Mouse (Mus musculus) gastrocnemius, postnatal 4 days (tissue): Measurements from ENCODE around the gene Utp14a. TPM values are rescaled to one million over a fixed set of nuclear protein-coding genes. Genes with fewer than 3 reads are reported as not detected.
A peak's percentile ranks its signal among the peaks of the same experiment; 100 is the strongest.
"Not testable (repeated sequence)": the region's sequence is repeated elsewhere in the genome, so short reads cannot be mapped to it uniquely, and the experiment has no call there.

Source experiments
- DNase-seq, 2 experiments: peaks; one replicate each; pipeline ENCODE4 v3.0.0; 2021 to 2022; ENCODE audit warnings: low spot score in 2 of 2, mixed read lengths in 2 of 2
- long read RNA-seq, 2 experiments: library from polyadenylated mRNA; stranded (forward); transcript quantifications; one replicate each; pipeline ENCODE4 v2.0.0; 2021
- total RNA-seq, 2 experiments: library from RNA; stranded (reverse); gene quantifications; 2 replicates each; pipeline ENCODE4 v1.2.3; 2021

The Utp14a gene
- 10 to 100 TPM; 19.2 to 19.5 TPM for total RNA-seq
- long read RNA-seq, experiment 1, transcript Utp14a-201 (15 exons, 2,507 nt): major isoform, 10 of 14 reads
- long read RNA-seq, experiment 1, partial matches to known transcripts: 2 of 14 reads
- long read RNA-seq, experiment 1, other reads (novel, unspliced or antisense): 2 of 14 reads
- long read RNA-seq, experiment 2, transcript Utp14a-201 (15 exons, 2,507 nt): major isoform, 22 of 29 reads
- long read RNA-seq, experiment 2, partial matches to known transcripts: 1 of 29 reads
- long read RNA-seq, experiment 2, other reads (novel, unspliced or antisense): 3 of 29 reads

DNA sequence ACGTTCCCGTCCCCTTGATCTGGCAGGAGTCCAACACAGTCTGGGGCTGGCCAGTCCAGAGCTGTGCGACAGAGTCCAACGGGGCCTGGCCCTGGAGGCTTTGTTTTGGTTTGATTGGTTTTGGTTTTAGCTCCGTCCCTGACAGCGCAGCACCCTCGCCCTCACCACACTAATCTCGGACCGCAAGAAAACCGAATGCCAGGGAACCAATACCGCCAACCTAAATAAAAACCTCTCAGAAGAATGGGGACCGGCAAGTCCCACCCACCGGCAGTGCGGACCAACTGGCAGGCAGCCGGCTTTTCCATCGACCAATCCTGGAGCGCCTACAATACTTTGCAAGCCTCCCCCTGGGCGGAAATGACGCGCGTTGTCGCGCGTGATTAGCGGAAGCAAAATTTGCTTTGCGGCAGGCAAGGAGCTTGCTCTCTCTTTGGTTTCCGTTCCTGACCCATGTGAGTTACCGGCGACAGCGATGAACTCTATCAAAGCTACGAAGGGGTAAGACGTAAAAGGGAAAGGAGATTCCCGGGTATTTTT, at the start of gene Utp14a:
Utp14a (plus strand) TSS at position 395 of the 540 bp plus-strand sequence.
- peak; percentile 86 to 90 for DNase-seq

DNA sequence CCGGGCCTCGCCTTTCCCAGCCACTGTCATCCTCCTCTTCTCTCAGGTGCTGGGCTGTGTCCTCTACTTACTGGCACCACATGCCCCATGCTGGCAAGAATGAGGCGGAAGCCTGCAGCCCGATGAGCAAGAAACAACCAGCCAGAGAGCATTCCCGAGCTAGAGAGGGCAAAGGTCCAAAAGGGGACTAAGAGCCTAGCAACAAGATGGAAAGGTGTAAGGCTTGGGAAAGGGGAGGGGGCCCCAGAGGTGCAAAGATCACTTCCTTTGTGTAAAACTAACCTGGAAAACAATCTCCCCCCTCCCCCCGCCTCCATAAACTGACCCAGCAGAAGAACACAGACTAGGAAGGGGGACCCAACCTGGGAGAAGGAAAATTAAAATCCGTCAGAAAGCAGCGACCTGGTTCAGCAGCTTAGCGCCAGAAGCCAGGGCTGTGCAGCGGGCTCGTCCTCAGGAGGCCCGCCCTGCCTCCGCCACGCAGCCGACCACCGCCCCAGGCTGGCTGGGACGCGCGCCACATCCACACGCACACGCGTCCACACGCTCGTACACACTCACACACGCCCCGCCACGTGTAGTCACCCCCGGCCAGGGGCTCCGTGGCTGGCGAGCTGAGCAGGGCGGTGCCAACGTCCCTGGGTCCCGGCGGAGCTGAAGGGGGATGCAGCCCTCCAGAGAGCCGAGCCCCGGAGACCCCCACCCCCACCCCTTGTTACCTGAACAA, 48.7 kb upstream of the Utp14a start:
- peak; percentile 27 to 40 for DNase-seq

DNA sequence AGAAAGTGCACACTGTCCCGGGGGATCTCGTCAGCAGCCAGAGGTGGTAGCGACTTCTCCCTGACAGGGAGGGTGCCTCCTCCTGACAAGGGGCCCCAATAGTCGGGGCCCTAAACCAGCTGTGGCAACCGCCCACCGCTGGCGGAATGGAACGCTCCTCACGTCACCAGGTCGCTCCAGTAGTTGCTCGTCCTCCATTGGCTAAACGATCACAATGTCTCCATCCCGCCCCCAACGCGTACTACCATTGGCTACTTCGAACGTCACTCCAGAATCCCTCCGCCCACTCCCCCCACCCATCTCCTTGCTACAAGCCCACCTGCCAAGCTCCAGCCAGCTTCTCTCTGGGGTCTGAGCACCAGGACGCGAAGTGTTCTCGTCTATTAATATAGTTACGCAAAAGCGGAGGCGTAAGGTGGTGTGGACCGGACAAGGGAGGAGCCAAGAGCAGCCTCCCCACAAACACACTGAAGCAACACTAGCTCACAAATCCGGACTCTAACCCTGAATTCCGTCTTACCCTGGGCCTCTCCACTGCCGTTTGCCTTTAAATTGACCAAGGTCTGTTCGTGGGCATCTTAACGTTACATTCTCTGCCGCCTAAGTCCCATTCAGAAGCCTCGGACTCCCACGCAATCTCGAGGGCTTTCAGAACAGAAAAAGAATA, 48.0 kb upstream of the Utp14a start, which contains the start of gene Zdhhc9:
Zdhhc9 (minus strand) TSS at position 360 of the 667 bp plus-strand sequence.
- DNase-seq: peak; percentile 70 to 80

DNA sequence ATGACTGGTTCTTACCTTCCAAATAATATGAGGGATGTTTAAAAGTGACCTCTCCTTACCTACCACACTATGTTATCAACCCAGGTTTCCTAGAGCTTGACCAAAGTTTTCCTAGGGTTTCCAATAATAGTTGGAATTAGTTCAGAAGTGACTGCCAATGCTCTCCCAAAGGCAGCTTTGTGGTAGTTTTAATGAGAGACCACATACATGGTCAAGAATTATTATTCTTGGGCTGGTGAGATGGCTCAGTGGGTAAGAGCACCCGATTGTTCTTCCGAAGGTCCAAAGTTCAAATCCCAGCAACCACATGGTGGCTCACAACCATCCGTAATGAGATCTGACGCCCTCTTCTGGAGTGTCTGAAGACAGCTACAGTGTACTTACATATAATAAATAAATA, 46.9 kb upstream of the Utp14a start:
- DNase-seq: not testable (repeated sequence)

DNA sequence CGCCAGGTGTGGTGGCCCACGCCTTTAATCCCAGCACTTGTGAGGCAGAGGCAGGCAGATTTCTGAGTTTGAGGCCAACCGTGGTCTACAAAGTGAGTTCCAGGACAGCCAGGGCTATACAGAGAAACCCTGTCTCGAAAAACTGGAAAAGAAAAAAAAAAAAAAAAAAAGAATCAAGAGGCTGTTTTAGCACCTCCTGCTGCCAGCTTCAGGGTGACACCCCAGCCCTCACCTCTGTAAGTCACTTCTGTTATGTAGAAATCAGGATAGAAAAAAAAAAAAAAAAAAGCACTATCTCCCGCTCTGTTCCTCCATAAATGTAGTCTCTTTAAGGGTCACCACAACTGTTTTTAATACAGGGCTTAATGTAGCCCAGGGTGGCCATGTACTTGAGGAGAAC, 37.2 kb upstream of the Utp14a start:
- no peak for DNase-seq

DNA sequence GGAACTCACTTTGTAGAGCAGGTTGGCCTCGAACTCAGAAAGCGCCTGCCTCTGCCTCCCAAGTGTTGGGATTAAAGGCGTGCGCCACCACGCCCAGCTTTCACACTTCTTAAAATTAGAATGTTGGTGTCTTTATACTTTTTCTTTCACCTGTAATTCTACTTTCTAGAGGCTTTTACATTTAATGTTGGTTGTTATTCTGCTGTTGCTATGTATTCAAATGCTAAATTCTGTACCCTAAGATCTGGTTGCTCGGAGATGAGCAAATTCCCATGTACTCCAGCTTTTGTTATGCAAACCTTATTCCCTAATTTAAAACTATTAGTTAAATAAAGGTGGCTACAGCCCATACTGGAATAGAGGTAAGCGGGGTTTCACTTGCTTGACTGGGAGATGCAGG, 34.0 kb upstream of the Utp14a start:
- no peak for DNase-seq

DNA sequence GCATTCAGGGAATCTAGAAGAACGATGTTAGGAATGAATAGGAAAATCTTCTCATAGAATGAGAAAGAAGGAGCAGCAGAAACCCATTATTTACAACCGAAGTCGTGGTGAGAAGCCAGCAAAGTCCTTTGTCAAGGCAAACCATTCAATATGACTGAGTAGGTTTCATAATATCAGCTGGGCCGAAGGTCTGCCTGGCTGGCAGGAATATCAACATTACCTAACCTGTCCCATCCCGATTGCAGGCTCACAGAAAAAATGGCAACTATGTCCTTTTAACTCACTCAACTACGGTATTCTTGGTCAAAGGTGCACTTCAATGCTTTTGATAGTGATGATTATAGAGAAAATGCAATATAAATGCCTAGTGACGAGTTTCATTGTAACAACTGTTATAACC, 30.4 kb upstream of the Utp14a start:
- no peak for DNase-seq

DNA sequence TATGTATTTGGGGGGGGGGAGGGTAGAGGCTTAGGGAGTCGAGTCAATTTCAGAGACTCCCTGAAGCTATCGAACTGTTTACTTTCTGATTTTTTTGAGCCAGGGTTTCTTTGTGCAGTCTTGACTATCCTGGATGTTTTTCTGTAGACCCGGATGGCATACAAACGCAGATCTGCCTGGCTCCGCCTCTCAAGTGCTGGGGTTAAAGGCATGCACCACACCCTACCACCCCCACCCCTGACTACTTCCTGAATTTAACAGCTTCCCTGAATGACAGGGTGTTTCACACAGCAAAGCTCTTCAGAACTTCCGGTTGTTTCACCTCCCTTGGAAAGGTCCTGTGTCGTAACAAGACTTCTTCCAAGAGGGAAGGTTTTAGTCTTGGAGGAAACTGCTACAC, 22.2 kb upstream of the Utp14a start:
- no peak for DNase-seq

DNA sequence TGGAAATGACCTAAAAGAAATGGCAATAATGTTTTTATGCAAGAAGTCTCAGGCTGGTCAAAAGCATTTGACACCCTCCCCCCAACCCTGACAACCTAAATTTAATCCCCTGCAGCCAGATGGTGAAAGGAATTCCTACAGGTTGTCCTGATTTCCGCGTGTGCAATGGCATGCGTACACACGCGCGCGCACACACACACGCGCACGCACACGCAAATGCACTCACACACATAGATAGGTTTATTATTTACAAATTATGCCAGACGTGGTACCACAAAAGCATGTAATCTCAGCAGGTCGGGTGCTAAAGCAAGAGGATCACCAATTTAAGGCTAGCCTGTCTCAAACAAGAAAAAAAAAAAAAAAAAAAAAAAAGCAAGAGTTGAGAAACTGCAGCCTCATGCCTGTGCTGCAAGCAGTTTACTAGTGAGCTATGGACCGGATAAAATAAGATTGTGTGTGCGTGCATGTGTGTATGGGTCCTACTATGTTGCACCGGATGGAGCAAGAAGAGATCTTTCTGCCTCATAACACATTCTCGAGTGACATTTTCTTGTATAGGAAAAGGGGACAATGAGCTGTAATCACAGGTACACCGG, 733 bp upstream of the Utp14a start:
- DNase-seq: no peak

DNA sequence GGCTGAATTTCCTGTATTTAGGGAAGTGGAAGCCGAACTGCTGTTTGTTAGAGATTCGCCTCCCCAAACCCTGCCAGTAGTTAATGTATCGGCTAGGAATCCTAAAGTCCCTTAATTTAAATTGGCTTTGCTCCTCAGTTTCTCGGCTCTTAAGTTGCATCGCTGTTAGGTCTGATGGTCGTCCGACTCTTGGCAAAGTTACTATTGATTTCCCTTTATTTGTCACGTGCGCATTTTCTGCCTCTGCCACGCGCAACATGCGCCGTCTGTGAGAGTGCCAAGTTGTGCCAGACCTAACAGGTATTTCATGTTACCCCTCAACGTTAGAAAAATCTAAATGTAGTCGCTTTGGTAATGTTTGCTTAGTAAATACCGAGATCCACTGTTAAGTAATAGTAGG, 349 bp downstream of the Utp14a start:
- no peak for DNase-seq

DNA sequence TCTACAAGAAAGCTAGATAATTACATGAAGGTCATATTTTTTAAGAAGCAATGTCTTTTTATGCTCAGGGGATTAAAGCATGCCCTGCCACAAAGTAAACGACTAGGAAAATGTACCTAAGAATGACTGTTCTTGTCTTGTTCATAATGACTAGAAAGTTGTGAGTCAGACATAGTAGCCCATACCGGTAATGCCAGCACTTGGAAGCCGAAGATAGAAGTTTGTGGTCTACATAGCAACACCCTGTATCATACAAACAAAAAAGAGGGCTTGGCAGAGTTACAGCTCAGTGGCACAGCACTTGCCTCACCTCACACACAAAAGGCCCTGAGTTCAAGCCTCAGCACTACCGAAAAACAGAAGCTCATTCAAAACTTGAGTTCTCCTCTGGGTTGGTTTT, 15.0 kb downstream of the Utp14a start:
- no peak for DNase-seq

DNA sequence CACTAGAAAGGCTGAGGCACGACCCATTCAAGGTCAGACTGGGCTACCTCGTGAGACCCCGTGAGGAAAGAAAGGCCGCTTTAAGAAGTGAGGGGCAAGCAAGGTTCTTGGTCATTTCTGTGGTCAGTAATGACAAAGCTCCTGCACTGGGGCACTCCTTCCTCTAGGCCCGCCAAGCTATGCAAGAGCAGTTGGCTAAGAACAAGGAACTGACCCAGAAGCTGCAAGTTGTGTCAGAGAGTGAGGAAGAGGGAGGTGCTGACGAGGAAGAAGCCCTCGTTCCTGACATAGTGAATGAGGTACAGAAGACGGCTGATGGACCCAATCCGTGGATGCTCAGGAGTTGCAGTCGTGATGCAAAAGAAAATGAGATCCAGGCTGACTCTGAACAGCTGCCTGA, 18.0 kb downstream of the Utp14a start:
- no peak for DNase-seq

DNA sequence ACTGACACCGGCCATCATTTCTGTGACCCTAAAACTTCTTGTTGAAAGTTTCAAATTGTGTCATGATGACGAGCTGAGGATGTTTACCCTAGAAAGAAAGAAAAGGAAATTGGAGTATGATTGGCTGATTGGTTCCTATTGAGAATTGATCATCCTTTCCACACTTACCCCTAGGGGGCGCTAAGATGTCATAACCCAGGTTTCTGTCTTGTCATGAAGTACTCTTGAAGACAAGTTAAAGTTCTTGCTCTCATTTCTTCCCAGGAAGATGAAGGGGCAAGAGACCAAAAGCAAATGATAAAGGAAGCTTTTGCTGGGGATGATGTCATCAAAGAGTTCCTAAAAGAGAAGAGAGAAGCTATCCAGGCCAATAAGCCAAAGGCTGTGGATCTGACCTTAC, 21.4 kb downstream of the Utp14a start:
- DNase-seq: peak in 1 of 2 experiments; percentile 21

DNA sequence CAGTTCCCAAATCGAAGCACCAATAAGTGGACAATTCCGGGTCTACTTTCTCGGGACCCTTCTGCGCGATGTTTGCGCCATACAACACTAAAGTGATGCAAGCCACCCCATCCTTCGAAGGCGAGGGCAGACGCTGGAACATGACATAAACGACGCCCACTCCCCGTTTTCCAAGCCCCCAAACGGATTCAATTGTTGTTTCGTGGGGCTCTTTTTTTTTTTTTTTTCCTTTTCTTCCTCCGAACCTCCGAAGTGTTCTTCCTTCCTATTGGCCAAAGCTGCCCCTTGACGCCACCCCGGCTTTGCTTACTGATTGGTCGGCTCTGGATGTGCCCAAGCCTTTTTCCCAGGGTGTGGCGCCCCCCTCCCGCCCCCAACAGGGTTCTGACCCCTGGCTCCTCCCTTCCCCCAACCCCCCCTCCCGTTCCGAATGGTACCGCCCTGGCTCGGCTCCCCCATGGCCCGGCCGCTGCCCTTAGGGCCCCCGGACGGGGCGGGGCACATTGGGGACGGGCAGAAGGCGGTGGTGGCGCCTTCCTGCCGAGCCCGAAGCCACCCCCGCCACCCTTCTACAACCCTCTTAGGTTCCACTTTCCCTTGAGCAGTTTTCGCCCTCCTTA, 27.8 kb downstream of the Utp14a start:
- peak; percentile 69 to 80 for DNase-seq

DNA sequence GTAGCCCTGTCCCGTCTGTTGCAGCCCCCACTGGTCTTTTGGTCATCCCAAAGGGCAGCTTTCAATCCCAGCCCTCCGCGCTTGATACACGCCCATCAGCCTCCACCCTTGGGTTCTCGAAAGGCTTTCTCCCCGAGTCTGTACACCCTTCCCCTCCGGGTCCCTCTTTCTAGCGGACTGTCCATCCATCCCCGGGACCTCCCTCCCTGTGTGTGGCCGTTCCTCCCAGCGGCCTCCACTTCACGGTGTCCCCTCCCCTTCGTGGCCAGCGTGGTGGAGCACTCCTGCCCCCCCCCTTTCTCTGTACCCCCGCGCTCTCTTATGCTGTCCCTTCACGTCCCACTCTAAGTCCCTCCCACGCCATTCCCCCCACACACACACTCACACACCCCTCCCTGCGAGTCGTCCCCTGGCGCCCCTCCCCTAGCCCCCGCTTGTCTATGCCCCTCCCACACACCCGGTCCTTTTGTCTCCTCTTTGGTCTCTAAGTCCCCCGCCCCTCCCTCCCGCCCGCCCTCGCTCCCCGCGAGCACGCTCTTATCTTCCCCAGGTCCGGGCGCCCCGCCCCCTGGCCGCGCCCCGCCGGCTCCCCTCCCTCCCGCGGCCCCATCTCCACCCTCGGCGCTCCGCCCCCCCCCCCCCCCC, 28.5 kb downstream of the Utp14a start:
- DNase-seq: peak; percentile 52 to 71

DNA sequence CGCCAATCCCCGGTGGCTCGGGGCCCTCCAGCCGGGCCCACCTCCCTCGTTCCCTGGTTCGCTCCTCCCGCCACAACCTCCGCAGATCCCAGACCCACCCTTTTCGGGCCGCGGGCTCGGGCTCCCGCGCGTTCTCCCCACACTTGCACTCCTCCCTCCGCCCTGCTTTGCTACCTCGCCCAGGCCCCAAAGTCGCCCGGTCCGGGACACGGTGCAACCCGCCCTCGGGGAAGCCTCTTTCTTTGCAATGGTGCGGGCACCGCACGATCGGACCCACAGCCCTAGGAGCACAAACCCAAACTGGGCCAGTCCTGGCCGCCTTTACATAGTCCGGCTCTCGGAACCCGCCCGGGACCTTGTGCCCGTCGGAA, 29.0 kb downstream of the Utp14a start:
- peak in 1 of 2 experiments; percentile 44 for DNase-seq

DNA sequence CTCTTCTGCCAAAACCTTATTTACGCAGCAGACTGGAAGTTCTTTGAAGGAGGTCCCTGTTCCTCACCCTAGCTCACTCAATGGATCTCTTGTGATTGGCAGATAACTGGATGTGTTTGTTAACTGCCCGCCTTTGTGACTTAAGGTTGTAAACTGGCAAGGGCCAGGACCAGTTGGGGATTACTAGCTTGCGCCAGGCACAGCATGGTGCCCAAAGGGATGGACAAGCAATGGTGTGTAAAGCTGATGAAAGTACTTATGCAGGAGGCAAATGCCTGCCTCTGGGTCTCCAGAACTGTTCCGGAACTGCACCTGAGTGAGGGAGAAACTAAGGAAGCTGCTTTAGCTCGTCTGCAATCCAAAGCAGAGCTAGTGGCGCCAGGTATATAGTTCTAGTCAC, 29.8 kb downstream of the Utp14a start:
- no peak for DNase-seq

DNA sequence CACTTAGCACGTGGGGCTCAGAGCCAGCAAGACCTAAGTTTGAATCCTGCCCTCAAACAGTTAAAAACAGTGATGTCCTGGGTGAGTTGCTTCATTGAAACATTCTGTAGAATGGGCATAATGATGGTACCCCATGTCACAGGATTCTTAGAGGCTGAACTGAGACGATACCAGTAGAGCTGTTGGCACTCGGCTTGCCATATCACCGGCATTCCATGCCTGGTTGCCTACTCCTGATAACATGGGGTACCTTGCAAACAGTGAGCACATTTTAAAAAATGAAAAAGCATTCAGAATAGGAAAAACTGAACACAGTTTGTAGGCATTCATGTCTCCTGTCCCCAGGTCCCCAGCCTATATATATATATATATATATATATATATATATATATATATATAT, 31.3 kb downstream of the Utp14a start:
- DNase-seq: no peak

DNA sequence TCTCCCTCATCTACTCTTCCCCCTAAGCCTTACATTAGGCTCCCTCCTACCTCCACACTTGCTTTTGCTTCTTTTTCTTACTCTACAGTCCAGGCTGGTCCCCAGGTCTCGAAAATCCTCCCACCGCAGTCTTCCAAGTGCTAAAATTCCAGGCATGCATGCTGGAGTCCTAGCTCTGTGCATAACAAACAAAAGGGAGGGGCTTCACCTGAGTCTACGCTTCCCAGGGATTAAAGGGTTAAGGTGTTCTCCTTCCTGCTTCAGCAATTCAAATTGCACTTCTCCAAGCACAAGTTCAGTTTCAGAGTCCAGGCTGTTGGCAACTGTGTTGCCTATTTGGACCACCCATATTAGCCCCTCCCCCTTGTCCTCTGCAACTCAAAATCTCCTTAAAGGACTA, 34.8 kb downstream of the Utp14a start:
- no peak for DNase-seq

DNA sequence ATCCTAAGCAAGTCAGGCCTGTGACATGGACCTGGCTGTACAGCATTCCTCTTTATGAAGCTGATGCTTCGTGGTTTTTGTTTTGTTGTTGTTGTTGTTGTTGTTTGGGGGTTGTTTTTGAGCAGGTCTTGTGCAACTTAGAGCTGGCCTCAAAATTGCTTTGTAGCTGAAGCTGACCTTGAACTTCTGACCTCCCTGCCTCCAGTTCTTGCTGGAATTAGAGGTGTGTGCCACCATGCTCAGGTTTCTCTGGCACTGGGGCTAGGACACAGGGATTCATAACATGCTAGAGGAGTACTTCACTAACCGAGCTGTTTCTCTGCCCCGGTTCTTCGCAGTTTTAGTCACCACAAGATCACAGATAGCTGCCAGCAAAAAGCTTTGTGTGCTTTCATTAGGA, 48.7 kb downstream of the Utp14a start:
- DNase-seq: no peak
